Mouse (Mus musculus) common myeloid progenitor, adult 5-6 weeks (primary cell): ENCODE data around the gene Odf4. TPM values are rescaled to one million over a fixed set of nuclear protein-coding genes. Genes with fewer than 3 reads are reported as not detected.
A peak's percentile ranks its signal among the peaks of the same experiment; 100 is the strongest.
"Not testable (repeated sequence)": the region's sequence is repeated elsewhere in the genome, so short reads cannot be mapped to it uniquely, and the experiment has no call there.

Source experiments
- ATAC-seq: replicated peaks from 2 replicates; pipeline ENCODE4 v1.8.0; 2016; ENCODE audit warnings: low read depth, mild to moderate bottlenecking, moderate TSS enrichment, inconsistent platforms; ENCODE audit not compliant: poor library complexity, severe bottlenecking
- total RNA-seq: library from RNA; stranded (forward); fragments of 200-1000, 187-1606 nt; gene quantifications from 2 replicates; pipeline ENCODE4 v1.2.3, GENCODE M21; 2017

The Odf4 gene
- total RNA-seq, 1 experiment from 2014 or later = not detected

DNA sequence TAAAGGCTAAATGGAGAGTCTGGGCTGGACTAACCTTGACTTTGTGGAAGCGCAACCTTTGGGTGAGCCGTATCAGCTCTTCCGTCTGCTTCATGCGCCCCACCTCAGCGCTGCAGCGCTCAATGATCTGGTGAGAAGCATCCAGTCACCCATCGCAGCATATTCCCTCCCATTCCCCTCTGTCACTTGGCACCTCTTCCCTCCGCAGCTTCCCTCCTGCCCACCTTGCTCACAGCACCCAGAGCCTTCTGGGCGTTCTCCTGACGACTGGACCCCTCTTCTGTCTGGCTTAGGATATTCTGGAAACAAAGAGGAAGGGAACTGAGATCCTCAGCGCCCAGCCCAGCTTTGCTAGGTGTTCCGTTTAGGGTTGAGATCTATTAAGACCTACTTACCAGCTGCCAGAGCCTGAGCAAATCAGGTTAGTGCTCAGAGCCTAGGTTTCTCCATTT lies 20.7 kb upstream of the Odf4 start:
- no peak for ATAC-seq

DNA sequence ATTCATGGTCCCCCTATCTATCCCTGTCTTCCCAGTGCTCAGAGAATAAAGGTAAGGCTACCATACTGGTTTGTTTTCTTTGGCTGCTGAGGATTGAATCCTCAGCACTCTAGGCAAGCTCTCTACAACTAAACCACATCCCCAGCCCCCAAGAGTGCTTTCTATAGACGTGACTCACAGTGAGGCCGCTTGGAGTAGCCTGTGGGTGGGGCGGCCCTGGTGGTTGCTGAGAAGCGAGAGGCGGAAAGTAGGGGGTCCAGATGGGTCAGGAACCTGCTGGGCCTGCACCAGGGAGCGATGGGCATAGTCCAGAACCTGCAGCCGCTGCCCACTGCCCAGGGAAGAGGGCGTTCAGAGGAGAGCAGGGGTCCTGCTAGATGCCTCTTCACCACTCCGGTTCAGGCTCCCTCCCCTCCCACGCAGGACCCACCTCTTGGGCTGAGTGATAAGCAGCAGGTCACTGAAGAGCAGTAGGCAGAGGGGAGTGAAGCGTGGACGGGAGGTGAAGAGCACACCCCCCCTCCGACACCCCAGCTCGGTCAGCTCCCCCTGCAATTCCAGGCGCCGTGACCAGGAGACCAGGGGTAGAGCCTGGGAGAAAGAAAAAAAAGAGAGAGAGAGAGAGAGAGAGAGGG lies 20.0 kb upstream of the Odf4 start:
- ATAC-seq = no peak

DNA sequence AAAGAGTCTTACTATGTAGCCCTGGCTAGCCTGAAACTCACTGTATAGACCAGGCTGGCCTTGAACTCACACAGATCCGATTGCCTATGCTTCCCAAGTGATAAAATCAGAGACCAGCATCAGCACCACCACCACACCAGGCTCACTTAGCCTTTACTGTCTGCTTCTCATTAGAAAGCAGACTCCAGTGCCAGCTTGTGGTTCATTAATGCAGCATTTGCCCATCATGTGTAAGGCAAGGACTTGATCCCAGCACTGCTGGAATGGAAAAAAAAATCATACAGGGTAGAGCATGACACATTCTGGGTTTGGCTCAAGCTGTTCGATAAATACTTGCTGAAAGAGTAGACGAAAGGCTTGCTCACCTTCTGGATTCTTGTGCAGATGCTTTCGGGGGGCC lies 19.1 kb upstream of the Odf4 start:
- no peak for ATAC-seq

DNA sequence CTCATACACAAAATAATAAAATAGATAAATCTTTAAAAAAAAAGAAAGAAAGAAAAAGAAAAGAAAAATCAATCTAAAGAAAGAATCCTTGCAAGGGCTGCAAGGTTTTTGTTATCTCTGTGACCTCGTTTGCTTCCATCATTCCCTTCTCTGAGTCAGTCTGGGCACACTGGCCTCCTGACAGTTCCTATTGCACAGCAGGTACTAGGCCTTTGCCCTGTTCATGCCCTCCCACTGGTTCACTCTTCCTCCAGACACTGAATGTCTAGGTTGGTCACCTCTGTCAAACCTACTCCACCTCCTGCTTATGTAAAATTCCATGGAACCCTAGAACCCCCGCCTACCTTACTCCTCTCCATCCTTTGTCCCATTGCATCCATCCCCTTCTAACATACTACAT lies 18.4 kb upstream of the Odf4 start:
- ATAC-seq = no peak

DNA sequence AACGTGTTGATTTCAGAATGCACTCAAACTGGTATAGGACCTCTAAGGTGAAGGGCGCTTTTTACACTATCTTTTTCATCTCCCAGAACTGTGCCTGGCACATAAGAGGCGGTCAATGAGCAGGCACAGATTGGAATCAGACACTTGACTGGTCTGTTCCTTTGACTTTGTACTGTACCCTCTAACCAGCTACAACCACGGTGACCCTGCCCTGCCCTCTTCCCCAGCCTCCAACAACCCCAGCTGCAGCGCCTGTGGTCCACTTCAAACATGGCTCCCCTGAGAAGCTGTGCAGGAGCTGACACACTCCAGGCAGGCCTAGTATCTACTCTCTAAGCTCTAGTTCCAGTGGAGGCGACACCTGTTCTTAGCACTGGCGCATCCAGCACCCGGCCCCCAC lies 15.8 kb upstream of the Odf4 start:
- ATAC-seq = no peak

DNA sequence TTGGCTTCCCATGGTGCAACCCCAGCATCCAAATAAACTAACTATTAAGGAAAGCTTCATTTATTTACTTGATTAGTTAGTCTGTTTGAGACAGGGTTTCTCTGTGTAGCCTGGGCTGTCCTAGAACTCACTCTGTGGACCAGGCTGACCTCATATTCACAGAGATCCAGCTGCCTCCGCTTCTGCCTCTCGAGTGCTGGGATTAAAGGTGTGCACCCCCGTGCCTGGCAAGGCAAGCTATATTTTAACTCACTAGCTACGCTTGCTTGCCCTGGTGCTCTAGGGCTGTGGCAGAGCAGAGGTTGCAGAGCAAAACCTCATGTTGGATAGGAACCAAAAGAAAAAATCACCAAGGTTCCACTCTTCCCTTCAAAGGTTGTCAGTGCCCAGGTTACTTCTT lies 13.6 kb upstream of the Odf4 start:
- no peak for ATAC-seq

DNA sequence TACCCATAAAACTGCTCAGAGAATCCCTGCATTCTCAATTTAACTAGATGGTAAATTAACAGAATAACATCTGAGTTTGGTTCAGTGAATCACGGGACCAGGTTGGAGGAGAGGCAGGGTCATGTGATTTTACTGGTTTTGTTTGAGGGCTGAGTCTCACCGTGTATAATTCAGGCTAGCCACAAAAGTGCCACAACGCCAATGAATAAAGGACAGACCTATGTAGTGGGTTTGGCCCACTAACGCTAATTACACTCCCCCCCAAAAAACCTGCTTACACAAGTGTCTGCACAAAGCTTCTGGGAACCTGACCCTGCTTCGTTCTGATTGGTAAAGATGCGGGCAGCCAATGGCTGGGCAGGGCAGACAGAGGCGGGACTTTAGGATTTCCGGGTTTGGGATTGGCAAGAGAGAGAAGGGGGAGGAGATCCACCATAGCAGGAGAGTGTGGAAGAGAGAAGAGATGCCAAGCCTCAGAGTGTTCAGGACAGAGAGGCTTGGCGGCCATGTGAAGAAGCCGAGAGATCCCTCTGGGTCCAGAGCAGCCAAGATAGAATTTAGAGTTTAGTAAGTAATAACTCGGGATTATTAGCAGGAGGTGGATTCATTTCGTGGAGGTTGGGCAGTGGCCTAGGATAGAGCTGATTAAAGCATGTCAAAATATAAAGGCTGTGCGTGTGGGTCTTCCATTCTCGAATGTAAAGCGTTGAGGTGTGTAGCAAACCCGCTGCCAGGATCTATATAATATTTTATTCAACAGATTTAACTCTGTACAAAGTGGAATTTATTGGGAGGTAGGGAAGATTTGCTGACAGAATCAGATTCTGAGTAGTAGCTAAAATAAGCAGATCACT lies 12.8 kb upstream of the Odf4 start:
- ATAC-seq = peak; percentile 99

DNA sequence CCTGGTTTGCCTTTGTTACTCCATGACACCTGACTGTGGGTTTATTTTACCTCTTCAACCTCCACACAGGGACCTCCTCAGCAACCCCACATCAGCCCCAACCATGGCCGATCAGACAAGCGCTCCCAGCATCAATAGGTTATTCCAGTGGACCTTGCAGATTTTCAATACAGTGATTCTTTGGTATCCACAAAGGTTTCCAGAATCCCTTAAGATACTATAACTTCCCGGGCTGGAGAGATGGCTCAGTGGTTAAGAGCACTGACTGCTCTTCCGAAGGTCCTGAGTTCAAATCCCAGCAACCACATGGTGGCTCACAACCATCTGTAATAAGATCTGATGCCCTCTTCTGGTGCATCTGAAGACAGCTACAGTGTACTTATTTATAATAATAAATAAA lies 10.1 kb upstream of the Odf4 start:
- ATAC-seq = not testable (repeated sequence)

DNA sequence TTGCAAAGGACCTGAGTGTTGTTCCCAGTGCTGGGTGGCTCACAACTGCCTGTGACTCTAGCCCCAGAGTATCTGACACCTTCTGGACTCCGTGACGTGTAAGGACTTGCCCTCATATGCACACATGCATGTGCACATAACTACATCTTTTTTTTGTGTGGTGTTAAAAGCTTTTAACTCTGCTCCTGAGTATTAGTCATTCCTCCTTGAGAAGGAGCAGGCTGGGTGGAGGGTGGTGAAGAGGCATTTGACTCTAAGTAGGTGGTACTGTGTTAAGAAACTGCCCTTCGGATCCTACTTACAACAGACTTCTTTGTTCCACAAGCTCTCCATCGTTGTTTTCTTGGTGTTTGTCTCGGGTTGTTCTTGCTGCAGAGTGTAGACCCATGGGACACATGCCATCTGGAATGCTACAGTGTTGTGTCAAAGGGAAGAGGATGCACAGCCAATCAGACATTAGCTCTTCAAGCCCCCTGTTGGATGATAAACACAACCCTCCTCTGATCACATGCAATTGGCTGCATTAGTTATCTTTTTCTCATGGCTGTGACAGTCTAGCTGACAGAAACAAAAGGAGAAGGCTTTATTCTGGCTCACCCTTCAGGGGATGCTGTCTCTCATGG lies 7.1 kb upstream of the Odf4 start:
- no peak for ATAC-seq

DNA sequence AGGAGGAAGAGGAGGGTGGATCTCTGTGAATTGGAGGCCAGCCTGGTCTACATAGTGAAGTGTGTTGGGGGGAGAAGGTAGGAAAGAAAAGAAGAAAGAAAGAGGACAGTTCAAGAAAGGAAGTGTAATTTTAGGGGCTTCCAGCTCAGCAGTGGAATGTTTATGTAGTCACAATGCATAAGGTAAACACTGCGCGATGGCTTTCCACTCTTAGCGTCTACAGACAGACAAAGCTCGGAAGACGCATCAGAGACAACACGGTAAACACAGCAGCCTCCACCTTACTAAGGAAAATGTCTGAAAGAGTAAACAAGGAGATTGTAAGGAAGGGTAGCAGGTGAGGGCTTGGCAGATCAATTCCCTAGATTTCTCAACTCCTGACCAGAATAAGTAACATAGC lies 3.1 kb upstream of the Odf4 start:
- no peak for ATAC-seq

DNA sequence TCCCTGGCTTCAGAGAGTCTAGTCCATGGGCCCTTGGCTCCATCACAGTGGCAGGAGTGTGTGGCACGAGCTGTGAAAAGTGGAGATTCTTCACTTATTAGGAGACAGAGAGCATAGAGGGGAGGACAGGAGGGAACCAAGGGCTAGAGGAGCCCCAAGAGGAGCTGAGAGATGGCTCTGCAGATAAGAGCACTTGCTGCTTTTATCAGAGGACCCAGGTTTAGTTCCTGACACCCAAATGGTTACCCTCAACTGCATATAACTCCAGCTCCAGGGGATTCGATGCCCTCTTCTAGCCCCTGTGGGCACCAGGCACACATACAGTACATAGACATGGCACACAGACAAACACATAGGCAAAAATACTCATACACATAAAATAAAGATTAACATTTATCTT lies 2.1 kb downstream of the Odf4 start:
- ATAC-seq = no peak

DNA sequence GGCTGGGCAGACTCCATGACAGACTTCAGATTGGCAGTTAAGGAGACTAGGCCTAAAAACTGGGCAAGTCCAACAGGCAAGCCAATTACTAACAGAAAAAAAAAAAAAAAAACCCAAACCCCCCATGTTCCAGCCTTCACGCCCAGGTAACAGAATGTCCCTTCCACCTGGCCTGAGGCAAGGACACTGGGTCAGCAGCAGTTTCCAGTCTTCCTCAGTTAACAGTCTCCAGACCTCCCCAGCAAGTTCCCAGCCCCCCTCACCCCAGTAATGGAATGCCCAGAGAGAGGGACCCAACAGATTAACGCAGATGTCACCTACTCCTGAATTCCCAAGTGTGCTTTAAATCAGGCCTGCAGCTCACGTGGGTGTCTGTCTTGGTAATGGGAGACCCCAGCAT lies 3.7 kb downstream of the Odf4 start:
- ATAC-seq = no peak

DNA sequence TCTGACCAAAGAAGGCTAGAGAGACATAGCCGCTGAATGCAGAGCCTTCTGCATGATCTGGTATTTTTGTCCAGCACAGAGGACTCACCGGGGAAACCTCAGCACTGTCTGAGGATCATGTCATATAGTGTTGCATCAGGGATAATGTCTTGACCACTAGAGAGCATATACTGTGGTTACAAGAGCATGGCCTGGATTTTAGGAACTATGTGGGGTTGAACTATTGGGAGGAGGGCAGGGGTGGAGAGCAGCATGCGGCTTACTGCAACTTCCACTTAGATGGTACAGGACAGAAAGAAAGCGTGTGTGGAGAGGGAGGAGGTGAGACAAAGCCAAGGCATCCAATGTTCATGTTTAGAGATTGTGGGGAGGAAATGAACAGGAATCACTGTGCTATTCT lies 12.3 kb downstream of the Odf4 start:
- ATAC-seq = peak; percentile 54

DNA sequence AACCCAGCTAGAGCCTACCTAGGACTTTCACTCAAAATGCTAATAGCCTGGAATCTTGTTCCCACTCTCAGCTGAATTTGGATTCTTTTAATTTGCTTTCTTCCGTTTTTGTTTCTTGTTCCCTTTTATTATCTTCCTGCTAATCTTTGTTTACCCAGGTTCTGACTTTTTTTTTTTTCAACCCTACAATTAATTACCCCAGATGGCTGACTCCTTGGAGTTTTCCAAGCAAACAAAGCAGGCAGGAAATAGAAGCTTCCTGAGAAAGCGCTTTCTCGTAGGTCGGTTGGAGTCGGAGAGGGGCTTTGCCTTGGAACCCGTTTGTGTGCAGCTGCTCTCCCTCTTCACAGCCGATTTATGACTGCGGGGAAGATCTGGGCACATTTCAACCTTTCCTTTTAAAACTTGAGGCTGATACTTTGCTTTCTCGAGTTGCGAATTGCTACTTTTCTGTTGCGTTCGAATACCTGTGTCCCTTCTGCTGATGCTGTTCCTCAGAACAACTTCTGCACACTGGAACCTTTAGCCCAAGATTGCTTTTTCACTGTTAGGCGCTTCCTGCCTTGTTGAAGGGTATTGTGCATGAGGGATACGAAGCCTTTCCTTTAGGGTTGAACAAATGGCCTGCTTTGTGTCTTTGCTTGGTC lies 15.2 kb downstream of the Odf4 start:
- no peak for ATAC-seq

DNA sequence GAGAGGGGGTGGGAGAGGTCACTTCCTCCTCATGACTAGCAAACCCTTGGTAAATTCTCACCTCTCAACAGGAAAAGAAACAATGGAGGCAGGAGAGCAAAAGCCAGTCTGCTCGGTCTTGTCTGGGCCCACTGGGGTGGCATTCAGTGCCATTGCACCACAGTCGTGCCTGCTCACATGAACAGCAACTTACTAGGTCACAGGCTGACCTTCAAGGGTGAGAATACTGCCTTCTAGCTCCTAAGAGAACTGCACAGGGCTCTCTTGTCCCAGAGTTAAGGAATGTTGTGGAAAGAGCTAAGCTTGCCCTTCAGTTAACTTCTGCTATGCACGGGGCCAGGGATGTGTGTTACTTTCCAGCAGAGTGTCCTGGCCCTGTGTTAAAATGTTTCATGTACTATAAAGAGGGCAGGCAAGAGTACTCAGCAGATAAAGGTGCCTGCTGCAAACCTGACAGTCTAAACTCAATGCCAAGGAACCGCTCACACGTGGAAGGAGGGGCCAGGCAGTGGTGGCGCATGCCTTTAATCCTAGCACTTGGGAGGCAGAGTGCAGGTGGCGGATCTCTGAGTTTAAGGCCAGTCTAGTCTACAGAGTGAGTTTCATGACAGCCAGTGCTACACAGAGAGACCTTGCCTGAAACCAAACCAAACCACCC lies 17.9 kb downstream of the Odf4 start:
- no peak for ATAC-seq

DNA sequence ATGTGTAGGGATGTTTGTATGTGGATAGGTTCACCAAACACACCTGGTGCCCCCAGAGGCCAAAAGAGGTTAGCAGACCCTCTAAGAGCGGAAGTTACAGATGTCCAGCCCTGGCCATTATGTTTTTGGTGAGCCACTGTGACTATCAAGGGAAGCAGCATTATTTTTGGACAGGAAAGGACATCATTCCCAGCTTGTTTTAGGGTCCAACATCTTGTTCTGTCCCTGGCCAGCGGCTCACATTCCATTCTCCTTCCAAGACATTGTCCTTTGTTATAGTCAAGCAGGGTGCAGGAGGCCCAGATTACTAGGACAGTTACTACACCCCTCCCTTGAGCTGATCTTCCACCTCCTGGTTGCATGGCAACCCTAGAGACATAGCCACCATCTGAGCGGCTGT lies 19.6 kb downstream of the Odf4 start:
- ATAC-seq = no peak

DNA sequence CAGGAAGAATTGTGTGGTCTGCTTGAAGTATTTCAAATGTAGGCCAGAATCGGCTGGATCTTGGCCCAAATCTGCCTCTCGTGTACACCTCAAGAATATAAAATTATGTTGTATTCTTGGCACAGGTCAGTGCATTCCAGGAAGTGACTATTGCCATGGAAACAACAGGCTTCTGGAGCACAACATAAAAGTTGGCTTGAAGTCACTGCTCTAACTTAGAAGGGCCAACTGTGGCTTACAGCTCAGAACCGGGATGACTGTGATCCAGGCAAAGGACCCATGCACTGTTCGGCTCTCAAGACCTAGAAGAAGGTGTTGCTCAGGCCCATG lies 20.5 kb downstream of the Odf4 start:
- ATAC-seq = no peak

DNA sequence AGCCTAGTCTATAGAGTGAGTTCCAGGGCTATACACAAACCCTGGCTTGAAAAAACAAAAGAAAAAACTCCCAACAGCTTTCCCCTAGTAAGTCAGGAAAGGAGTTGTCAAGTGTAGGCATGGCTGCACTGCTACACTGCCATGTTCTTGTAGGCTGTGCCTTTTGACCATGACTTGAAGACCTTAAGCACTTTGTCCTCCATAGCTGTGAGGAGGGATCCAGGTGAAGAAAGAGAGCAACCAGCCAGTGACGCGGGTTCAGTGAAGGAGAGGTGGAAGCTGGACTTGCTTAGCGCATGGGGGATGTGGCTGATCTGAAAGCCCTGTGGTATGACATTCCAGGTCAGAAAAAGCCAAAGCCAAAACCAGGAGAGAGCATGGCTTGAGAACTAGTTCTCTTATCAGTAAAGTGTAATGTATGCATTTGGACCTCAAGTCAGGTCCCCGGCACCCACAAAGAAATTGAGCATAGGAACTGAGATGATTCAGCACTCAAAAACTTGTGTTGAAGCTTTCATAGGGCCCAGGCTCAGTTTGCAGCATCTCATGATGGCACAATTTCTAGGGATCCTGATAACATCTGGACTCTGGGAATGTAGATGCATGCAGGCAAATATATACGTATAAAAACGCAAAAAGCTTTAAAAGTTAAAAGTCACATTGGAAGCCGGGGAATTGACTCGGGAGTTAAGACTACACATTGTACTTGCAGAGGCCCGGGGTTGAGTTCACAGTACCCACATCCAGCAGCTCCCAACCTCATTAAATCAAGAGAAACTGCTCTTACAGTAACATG lies 21.0 kb downstream of the Odf4 start:
- no peak for ATAC-seq

DNA sequence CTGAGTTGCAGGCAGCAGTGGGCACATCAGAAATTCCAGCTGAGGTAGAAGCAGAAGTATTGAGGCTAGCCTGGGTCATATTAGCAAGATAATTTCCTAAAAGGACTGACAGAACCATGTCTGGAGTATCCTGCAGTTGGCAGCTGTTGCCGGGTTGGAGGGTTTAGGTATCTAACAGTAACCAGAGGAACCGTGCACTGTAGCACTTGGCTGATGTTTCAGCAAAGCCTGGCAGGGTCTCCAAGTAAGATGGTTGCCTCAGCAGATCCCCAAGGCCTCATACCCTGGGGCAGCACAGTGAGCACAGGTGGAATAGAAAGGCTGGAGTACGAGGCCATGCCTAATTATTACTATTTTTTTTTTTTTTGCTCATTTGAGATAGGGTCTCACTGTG lies 21.7 kb downstream of the Odf4 start:
- ATAC-seq = no peak
